Mouse (Mus musculus) bone marrow macrophage, adult 2 months (primary cell): ENCODE data around the gene Pgbd5. TPM values are rescaled to one million over a fixed set of nuclear protein-coding genes. Genes with fewer than 3 reads are reported as not detected.

Experiments
- H3K27ac ChIP-seq: 2 replicates; pipeline ENCODE4 v1.5.1; 2012; ENCODE audit warnings: low read depth, low read length; ENCODE audit not compliant: insufficient read depth
- H3K4me1 ChIP-seq: 2 replicates; pipeline ENCODE4 v1.6.1; 2012; ENCODE audit warnings: low read length; ENCODE audit not compliant: control insufficient read depth, insufficient read depth
- H3K4me3 ChIP-seq: 2 replicates; pipeline ENCODE4 v1.5.1; 2012; ENCODE audit warnings: mild to moderate bottlenecking, low read length, moderate library complexity; ENCODE audit not compliant: insufficient read depth
- CTCF ChIP-seq: IDR thresholded peaks from 2 replicates; pipeline ENCODE4 v1.5.1; 2012; ENCODE audit warnings: low read depth, mild to moderate bottlenecking, low read length, moderate library complexity
- POLR2A ChIP-seq: IDR thresholded peaks from 2 replicates; pipeline ENCODE4 v1.6.1; 2012; ENCODE audit warnings: mild to moderate bottlenecking, low read depth, low read length, borderline replicate concordance
- polyA plus RNA-seq: library from polyadenylated mRNA; stranded (reverse); fragments of >200 nt; gene quantifications from 2 replicates; pipeline ENCODE4 v1.2.4, GENCODE M21; 2012; ENCODE audit not compliant: missing spikeins, insufficient read depth, insufficient read length

Gene Pgbd5
- polyA plus RNA-seq, 1 experiment: not detected

GRCm38 (mm10) chr8:124413244-124413965 lies 26.1 kb downstream of the Pgbd5 start:
- Histone ChIP-seq H3K27ac (no peak overlapping the region), H3K4me1 (no peaks in the 10 kb centered on the region), H3K4me3 (no peak overlapping the region)
- TF ChIP-seq POLR2A (no peak), CTCF (no peak)

- Histone ChIP-seq H3K4me1 (no peaks in the 10 kb centered on the region), H3K4me3 (no peak overlapping the region), H3K27ac (no peak overlapping the region)
- TF ChIP-seq POLR2A (no peak), CTCF (no peak)
Measured at GRCm38 (mm10) chr8:124412496-124413243, 26.8 kb downstream of the Pgbd5 start.

GRCm38 (mm10) chr8:124404471-124405260 lies 34.8 kb downstream of the Pgbd5 start:
- no peaks in the 10 kb centered on the region for H3K4me1 ChIP-seq
- no peak for TF ChIP-seq CTCF
- no peak for TF ChIP-seq POLR2A
- H3K27ac ChIP-seq: no peak overlapping the region
- no peak overlapping the region for H3K4me3 ChIP-seq

GRCm38 (mm10) chr8:124403876-124404275 lies 35.6 kb downstream of the Pgbd5 start:
- peak; percentile 28; the same call in 1 of the 2 replicates for TF ChIP-seq CTCF
- no peak for TF ChIP-seq POLR2A
- H3K27ac ChIP-seq: no peak overlapping the region

GRCm38 (mm10) chr8:124399403-124399861 lies 40.0 kb downstream of the Pgbd5 start:
- H3K4me3 ChIP-seq: no peak overlapping the region
- TF ChIP-seq POLR2A (no peak), CTCF (no peak)
- H3K4me1 ChIP-seq: 0 out of 2 replicates have a peak, but pooled peaks cover 2% of the 10 kb centered on the region
- no peak overlapping the region for H3K27ac ChIP-seq

More at GRCm38 (mm10) chr8:124403876-124404275, 35.6 kb downstream of the Pgbd5 start:
- Histone ChIP-seq H3K4me1 (0 out of 2 replicates have a peak, but pooled peaks cover 2% of the 10 kb centered on the region), H3K4me3 (no peak overlapping the region)

- Histone ChIP-seq H3K27ac (no peak overlapping the region), H3K4me1 (0 out of 2 replicates have a peak, but pooled peaks cover 2% of the 10 kb centered on the region), H3K4me3 (no peak overlapping the region)
- TF ChIP-seq CTCF: peak; percentile 77
- no peak for TF ChIP-seq POLR2A
Measured at GRCm38 (mm10) chr8:124398843-124399402, 40.5 kb downstream of the Pgbd5 start.

GRCm38 (mm10) chr8:124397321-124398065 lies 42.0 kb downstream of the Pgbd5 start:
- TF ChIP-seq POLR2A (no peak), CTCF (no peak)
- no peak overlapping the region for H3K27ac ChIP-seq
- no peak overlapping the region for H3K4me3 ChIP-seq
- 0 out of 2 replicates have a peak, but pooled peaks cover 2% of the 10 kb centered on the region for H3K4me1 ChIP-seq

- H3K4me1 ChIP-seq: 0 out of 2 replicates have a peak, but pooled peaks cover 2% of the 10 kb centered on the region
- TF ChIP-seq CTCF (no peak), POLR2A (no peak)
- no peak overlapping the region for H3K27ac ChIP-seq
- no peak overlapping the region for H3K4me3 ChIP-seq
Measured at GRCm38 (mm10) chr8:124396531-124396930, 42.9 kb downstream of the Pgbd5 start.
